Mouse (Mus musculus): ENCODE measurements around the gene Acot11. TPM values are rescaled to one million over a fixed set of nuclear protein-coding genes. Genes with fewer than 3 reads are reported as not detected.
"Not testable (repeated sequence)": the region's sequence is repeated elsewhere in the genome, so short reads cannot be mapped to it uniquely, and the experiment has no call there.

Gene Acot11
- polyA plus RNA-seq, 1 experiment from 2014 or later: 12.2 TPM

- H3K4me3 ChIP-seq (replicated peaks): no peak overlapping the region
- peaks cover 9% of the 10 kb centered on the region for H3K4me1 ChIP-seq (replicated peaks)
- no peak overlapping the region for H3K27ac ChIP-seq
- H3K9me3 ChIP-seq: no peaks in the 10 kb centered on the region
- peak overlapping the region; percentile 48 for H3K4me2 ChIP-seq (replicated peaks)
- H3K9ac ChIP-seq: no peak overlapping the region
- no peaks in the 10 kb centered on the region for H3K36me3 ChIP-seq
- peak; percentile 89 for ATAC-seq
- WGBS: 8% methylated on average over 7 of the region's 7 CpGs
- no peaks in the 10 kb centered on the region for H3K27me3 ChIP-seq (replicated peaks)
These were observed 55.1 kb downstream of the Acot11 start for GRCm38 (mm10) chr4:106749699-106750098.

DNA sequence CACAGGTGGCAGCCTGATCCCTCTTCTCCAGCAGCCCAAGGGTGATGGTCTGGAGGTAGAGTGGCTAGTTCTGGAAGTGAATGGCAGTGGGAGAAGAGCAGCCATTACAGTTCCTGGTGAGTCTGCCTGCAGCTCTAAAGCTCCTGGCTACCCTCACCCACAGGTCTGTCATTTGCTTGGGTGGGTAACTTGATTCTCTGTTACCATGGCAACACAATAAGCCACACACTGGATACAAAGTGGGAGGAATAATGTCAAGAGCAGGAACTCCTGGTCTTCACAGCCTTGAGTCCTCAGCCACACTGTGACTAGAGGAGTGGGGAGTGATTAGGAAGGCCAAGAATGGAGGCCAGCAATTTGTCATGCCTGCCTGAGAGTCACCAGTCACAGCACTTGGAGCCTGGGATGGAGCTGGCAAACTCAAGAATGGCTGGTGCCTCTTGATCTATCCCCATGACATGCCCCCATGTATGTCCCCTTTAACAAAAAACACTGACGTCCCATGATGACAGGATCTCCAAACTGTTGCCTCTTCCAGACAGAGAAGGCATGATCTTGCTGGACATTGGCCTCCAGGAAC is 57.7 kb downstream of the Acot11 start:
- Histone ChIP-seq H3K27ac (no peak overlapping the region), H3K36me3 (no peaks in the 10 kb centered on the region), H3K4me3 (replicated peaks) (no peak overlapping the region), H3K9ac (no peak overlapping the region), H3K4me2 (replicated peaks) (no peak overlapping the region), H3K27me3 (replicated peaks) (no peaks in the 10 kb centered on the region), H3K4me1 (replicated peaks) (peaks cover 9% of the 10 kb centered on the region), H3K9me3 (no peaks in the 10 kb centered on the region)
- no peak for ATAC-seq
- 95% methylated on average over 1 of the region's 1 CpGs for WGBS

GRCm38 (mm10) chr4:106745862-106746261 is 58.9 kb downstream of the Acot11 start:
- Histone ChIP-seq H3K4me1 (replicated peaks) (peaks cover 9% of the 10 kb centered on the region), H3K27ac (no peak overlapping the region), H3K9me3 (no peaks in the 10 kb centered on the region), H3K4me2 (replicated peaks) (no peak overlapping the region), H3K27me3 (replicated peaks) (no peaks in the 10 kb centered on the region), H3K9ac (no peak overlapping the region), H3K4me3 (replicated peaks) (no peak overlapping the region), H3K36me3 (no peaks in the 10 kb centered on the region)
- WGBS: 80% methylated on average over 7 of the region's 7 CpGs
- ATAC-seq: no peak

DNA sequence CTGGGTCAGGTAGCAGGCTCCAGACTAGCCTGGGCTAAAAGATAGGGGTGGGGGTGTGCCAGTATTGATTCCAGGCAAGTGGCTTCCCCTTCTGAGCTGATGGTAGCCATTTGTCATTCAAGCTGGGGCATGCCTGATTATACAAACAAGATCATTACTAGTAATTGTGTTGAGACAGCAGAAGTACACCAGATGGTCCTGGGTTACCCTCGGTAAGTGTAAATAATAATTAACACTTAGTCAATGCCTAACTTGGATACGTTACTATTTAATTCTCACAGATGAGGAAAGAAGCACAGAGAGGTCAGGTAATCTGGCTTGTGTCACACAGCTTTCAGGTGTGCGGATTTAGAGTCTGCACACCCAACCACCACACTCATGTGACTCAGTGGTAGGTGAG is 66.9 kb downstream of the Acot11 start:
- no peaks in the 10 kb centered on the region for H3K4me1 ChIP-seq (replicated peaks)
- H3K27ac ChIP-seq: no peak overlapping the region
- no peak overlapping the region for H3K4me3 ChIP-seq (replicated peaks)
- H3K9ac ChIP-seq: no peak overlapping the region
- no peak overlapping the region for H3K4me2 ChIP-seq (replicated peaks)
- ATAC-seq: no peak
- 52% methylated on average over 3 of the region's 3 CpGs for WGBS
- H3K36me3 ChIP-seq: no peaks in the 10 kb centered on the region
- H3K9me3 ChIP-seq: no peaks in the 10 kb centered on the region
- H3K27me3 ChIP-seq (replicated peaks): no peaks in the 10 kb centered on the region

DNA sequence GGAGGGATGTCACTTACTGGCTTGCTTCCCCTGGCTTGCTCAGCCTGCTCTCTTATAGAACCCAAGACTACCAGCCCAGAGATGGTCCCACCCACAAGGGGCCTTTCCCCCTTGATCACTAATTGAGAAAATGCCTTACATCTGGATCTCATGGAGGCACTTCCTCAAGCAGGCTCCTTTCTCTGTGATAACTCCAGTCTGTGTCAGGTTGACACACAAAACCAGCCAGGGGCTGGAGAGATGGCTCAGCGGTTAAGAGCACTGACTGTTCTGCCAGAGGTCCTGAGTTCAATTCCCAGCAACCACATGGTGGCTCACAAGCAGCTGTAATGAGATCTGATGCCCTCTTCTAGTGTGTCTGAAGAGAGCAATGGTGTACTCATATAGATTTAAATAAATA is 67.9 kb downstream of the Acot11 start:
- H3K4me1 ChIP-seq (replicated peaks); ATAC-seq; H3K36me3 ChIP-seq; H3K4me3 ChIP-seq (replicated peaks); H3K9me3 ChIP-seq; H3K27me3 ChIP-seq (replicated peaks); H3K9ac ChIP-seq; H3K27ac ChIP-seq; H3K4me2 ChIP-seq (replicated peaks): not testable (repeated sequence)
- 87% methylated on average over 1 of the region's 1 CpGs for WGBS

DNA sequence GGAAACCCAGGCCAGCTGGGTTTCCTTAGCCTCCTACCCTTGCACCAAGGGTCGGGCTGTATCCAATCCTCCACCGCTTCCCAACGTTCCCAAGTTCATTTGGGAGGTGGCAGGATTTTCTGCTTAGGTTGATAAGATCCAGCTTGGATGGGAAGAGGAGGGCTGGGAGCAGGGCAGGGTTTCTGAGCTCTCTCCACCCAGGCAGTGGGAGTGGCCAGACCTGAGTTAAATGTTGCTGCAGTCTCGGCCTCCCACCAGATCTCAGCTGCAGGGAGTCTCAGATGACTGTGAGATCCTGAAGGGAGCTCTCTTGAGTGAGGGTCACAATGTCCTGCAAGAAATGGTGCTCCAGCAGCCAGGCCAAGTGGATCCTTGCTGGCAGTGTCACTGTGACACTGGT is 71.2 kb downstream of the Acot11 start, which contains the start of gene Fam151a:
Fam151a (plus strand) TSS at position 254 of the 400 bp plus-strand sequence.
- Histone ChIP-seq H3K9ac (no peak within 1 kb of the TSS), H3K9me3 (no peaks in the 10 kb centered on the region), H3K4me2 (replicated peaks) (no peak within 1 kb of the TSS), H3K36me3 (no peaks in the 10 kb centered on the region), H3K4me3 (replicated peaks) (no peak within 1 kb of the TSS), H3K27me3 (replicated peaks) (no peaks in the 10 kb centered on the region), H3K4me1 (replicated peaks) (no peaks in the 10 kb centered on the region), H3K27ac (no peak within 1 kb of the TSS)
- 28% methylated on average over 4 of the region's 4 CpGs for WGBS
- ATAC-seq: peak; percentile 61; the same call in 1 of the 2 replicates

DNA sequence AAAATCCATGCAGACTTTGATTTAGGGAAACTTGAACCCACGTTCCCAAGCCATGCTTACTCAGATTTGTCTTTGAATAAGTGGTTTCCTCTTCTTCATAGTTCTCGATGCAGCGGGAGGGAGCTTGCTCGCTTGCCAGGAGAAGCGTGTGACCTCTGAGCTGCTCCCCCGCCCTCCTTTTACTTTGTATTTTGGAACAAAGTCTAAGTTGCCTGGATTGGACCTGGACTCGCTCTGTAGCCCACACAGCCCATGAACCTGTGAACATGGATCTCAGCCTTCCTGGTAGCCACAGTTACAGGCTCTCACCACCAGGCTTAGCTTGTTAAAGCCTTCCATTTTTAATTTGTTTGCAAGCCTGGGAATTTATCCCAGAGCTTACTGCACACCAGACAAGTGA is 74.0 kb downstream of the Acot11 start, which contains the start of gene Mroh7:
Mroh7 (minus strand) TSS at position 112 of the 400 bp plus-strand sequence.
- Histone ChIP-seq H3K27me3 (replicated peaks) (no peaks in the 10 kb centered on the region), H3K4me1 (replicated peaks) (no peaks in the 10 kb centered on the region), H3K4me3 (replicated peaks) (no peak within 1 kb of the TSS), H3K27ac (no peak within 1 kb of the TSS), H3K9ac (no peak within 1 kb of the TSS), H3K36me3 (no peaks in the 10 kb centered on the region), H3K4me2 (replicated peaks) (no peak within 1 kb of the TSS), H3K9me3 (no peaks in the 10 kb centered on the region)
- whole genome bisulfite sequencing: 69% methylated on average over 7 of the region's 7 CpGs
- ATAC-seq: peak; percentile 55

DNA sequence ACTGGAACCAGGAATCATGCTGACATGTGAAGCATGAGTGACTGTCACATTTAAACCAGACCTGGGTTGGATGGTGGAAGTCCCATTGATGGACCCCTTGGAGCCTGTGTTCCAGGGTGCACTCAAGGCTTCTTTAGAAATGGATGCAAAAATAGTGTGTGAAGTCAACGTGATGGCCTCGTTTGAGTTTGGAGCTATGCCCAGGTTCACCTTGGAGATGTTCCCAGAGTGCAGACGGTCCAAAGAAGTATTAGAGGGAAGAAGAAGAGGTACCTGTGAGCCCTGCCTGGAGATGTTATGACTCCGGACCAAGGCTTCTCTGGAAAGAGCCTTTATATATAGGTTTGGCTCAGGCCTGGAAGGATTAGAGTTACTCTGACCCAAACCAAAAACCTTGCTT is 84.2 kb downstream of the Acot11 start:
- Histone ChIP-seq H3K4me2 (replicated peaks) (no peak overlapping the region), H3K4me1 (replicated peaks) (no peaks in the 10 kb centered on the region), H3K9ac (no peak overlapping the region), H3K36me3 (no peaks in the 10 kb centered on the region), H3K27ac (no peak overlapping the region), H3K9me3 (no peaks in the 10 kb centered on the region), H3K27me3 (replicated peaks) (no peaks in the 10 kb centered on the region), H3K4me3 (replicated peaks) (no peak overlapping the region)
- WGBS: 74% methylated on average over 4 of the region's 4 CpGs
- ATAC-seq: no peak

GRCm38 (mm10) chr4:106713622-106714021 is 91.2 kb downstream of the Acot11 start:
- H3K27ac ChIP-seq: no peak overlapping the region
- no peak overlapping the region for H3K4me3 ChIP-seq (replicated peaks)
- no peak overlapping the region for H3K9ac ChIP-seq
- WGBS: 92% methylated on average over 6 of the region's 6 CpGs
- no peaks in the 10 kb centered on the region for H3K27me3 ChIP-seq (replicated peaks)
- no peak overlapping the region for H3K4me2 ChIP-seq (replicated peaks)
- H3K9me3 ChIP-seq: no peaks in the 10 kb centered on the region
- H3K36me3 ChIP-seq: no peaks in the 10 kb centered on the region
- ATAC-seq: no peak
- H3K4me1 ChIP-seq (replicated peaks): no peaks in the 10 kb centered on the region

DNA sequence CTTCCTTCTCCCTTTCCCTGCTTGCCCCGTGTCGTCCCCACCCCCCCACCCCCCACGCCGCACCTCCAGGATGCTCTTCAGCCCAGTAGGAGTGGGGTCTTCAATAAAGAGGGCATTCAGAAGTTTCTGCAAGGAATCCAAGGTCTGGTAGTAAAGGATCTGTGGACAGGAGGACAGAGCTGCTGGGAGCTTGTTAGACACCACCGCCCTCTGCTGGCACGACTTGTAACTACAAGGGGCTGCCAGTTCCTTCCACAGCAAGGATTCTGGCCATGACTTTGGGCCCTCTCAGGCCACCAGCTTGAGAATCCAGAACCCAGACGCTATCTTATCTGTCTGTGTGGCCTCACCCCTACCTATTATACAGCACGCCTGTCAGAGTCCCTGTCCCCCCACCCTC is 96.4 kb downstream of the Acot11 start:
- Histone ChIP-seq H3K27ac (no peak overlapping the region), H3K9ac (no peak overlapping the region)
- peak; percentile 76 for ATAC-seq

DNA sequence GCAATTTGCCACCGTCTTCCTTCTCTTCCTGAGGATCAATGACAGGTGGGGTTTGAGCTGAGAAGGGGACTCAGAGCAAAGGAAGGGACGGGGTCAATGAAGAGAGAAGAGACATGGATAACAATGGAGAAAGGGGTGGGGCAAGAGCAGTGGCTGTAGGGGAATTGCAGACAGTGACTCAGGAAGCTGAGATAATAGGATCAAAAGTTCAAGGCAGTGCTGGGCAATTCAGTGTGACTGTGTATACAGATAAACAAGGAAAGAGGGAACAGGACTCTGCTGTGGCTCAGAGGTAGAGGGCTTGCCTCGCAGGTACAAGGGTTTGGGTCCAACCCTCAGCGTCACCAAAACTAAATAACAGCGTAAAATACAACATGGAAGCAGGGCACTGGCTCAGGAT is 96.8 kb downstream of the Acot11 start:
- Histone ChIP-seq H3K27ac (no peak overlapping the region), H3K9ac (no peak overlapping the region), H3K4me3 (replicated peaks) (no peak overlapping the region; the same call in 1 of the 2 replicates)

More for the DNA sequence above, 96.4 kb downstream of the Acot11 start:
- Histone ChIP-seq H3K36me3 (no peaks in the 10 kb centered on the region), H3K4me2 (replicated peaks) (peak overlapping the region; percentile 51), H3K4me3 (replicated peaks) (no peak overlapping the region; the same call in 1 of the 2 replicates), H3K9me3 (no peaks in the 10 kb centered on the region), H3K27me3 (replicated peaks) (no peaks in the 10 kb centered on the region), H3K4me1 (replicated peaks) (peaks cover 14% of the 10 kb centered on the region)
- WGBS: 4% methylated on average over 8 of the region's 8 CpGs

DNA sequence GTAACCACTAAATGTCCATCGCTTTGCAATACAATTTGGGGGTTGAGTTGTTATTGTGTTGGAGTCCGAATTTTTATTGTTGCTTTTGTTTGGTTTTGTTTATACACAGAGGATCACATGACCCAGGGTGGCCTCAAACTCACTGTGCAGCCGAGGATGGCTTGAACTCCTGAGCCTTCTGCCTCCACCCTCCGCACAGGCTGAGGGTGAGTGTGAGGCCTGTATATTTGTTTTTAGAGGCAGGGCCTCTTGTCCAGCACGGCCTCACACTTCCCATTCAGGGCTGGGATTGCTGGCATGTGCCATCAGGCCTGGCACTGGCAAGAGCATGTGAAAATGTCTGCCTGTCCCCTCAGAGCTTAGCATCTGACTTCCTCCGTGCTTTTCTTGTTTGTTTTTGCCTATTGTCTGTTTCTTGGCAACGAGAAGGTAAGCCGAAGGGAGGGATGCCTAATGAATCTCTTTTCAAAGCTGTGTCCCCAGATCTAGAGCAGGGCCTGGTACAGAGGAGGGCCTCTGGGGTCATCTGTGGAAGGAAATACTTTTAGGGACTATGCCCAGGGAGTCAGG is 99.6 kb downstream of the Acot11 start:
- Histone ChIP-seq H3K4me1 (replicated peaks) (peaks cover 19% of the 10 kb centered on the region), H3K9ac (no peak overlapping the region), H3K4me2 (replicated peaks) (no peak overlapping the region), H3K9me3 (no peaks in the 10 kb centered on the region), H3K27ac (no peak overlapping the region), H3K4me3 (replicated peaks) (no peak overlapping the region), H3K27me3 (replicated peaks) (no peaks in the 10 kb centered on the region), H3K36me3 (no peaks in the 10 kb centered on the region)
- WGBS: 38% methylated on average over 8 of the region's 8 CpGs
- no peak for ATAC-seq

More for the DNA sequence above, 96.8 kb downstream of the Acot11 start:
- Histone ChIP-seq H3K27me3 (replicated peaks) (no peaks in the 10 kb centered on the region), H3K4me1 (replicated peaks) (peaks cover 14% of the 10 kb centered on the region), H3K4me2 (replicated peaks) (peak overlapping the region; percentile 51), H3K36me3 (no peaks in the 10 kb centered on the region), H3K9me3 (no peaks in the 10 kb centered on the region)
- ATAC-seq: peak; percentile 87
- WGBS: 25% methylated on average over 5 of the region's 5 CpGs

- H3K27me3 ChIP-seq (replicated peaks): no peaks in the 10 kb centered on the region
- H3K27ac ChIP-seq: no peak overlapping the region
- H3K4me3 ChIP-seq (replicated peaks): no peak overlapping the region
- 60% methylated on average over 11 of the region's 11 CpGs for WGBS
- H3K9me3 ChIP-seq: no peaks in the 10 kb centered on the region
- H3K4me2 ChIP-seq (replicated peaks): no peak overlapping the region
- peaks cover 23% of the 10 kb centered on the region for H3K4me1 ChIP-seq (replicated peaks)
- 0 out of 2 replicates have a peak overlapping the region, but pooled peaks have one; percentile 0 for H3K9ac ChIP-seq
- no peaks in the 10 kb centered on the region for H3K36me3 ChIP-seq
- no peak for ATAC-seq
These were observed 100.4 kb downstream of the Acot11 start for GRCm38 (mm10) chr4:106704416-106704815.
